Mouse (Mus musculus) hindbrain, embryonic 11.5 days (tissue): ENCODE measurements at regions not wholly inside any gene's neighbourhood (a gene's known extent, or its start where the extent isn't known, plus 50 kb on each side); places are given as distances from the start of the nearest gene placed in this dataset.

Experiments used
- ATAC-seq: fragments of 200-750 bp; cut with Nextera tagmentation; 2 replicates; pipeline ENCODE4 v1.8.0; 2017; ENCODE audit warnings: mild to moderate bottlenecking, moderate TSS enrichment, moderate library complexity; ENCODE audit not compliant: low FRiP score
- DNase-seq: peaks from one replicate; pipeline ENCODE4 v3.0.0-alpha.2; 2015; ENCODE audit warnings: low spot score
- H3K27ac ChIP-seq: fragments of 300-500 bp; sonication (generic); 2 replicates; pipeline ENCODE4 v1.5.1; 2014; ENCODE audit warnings: mild to moderate bottlenecking, low read depth, low read length
- H3K27me3 ChIP-seq: fragments of 300-500 bp; sonication (generic); 2 replicates; pipeline ENCODE4 v1.6.1; 2014; ENCODE audit warnings: mild to moderate bottlenecking, low read length, moderate library complexity, mixed read lengths; ENCODE audit not compliant: control insufficient read depth, insufficient read depth
- H3K36me3 ChIP-seq: fragments of 300-500 bp; sonication (generic); 2 replicates; pipeline ENCODE4 v1.6.1; 2014; ENCODE audit warnings: mild to moderate bottlenecking, low read length, moderate library complexity, mixed read lengths; ENCODE audit not compliant: control insufficient read depth, insufficient read depth
- H3K4me1 ChIP-seq: fragments of 300-500 bp; sonication (generic); replicated peaks from 2 replicates; pipeline ENCODE4 v1.6.1; 2014; ENCODE audit warnings: low read length, mixed read lengths; ENCODE audit not compliant: control insufficient read depth, insufficient read depth
- H3K4me2 ChIP-seq: fragments of 300-500 bp; sonication (generic); replicated peaks from 2 replicates; pipeline ENCODE4 v1.6.1; 2014; ENCODE audit warnings: mild to moderate bottlenecking, low read depth, low read length
- H3K4me3 ChIP-seq: fragments of 300-500 bp; sonication (generic); 2 replicates; pipeline ENCODE4 v1.5.1; 2014; ENCODE audit warnings: low read depth, low read length
- H3K9ac ChIP-seq: fragments of 300-500 bp; sonication (generic); 2 replicates; pipeline ENCODE4 v1.6.1; 2014; ENCODE audit warnings: low read depth, low read length
- H3K9me3 ChIP-seq: fragments of 300-500 bp; sonication (generic); 2 replicates; pipeline ENCODE4 v1.6.1; 2016; ENCODE audit warnings: low read length; ENCODE audit not compliant: control insufficient read depth
- WGBS: fragments of 180-500 bp; shearing (Covaris S2); extraction: QIAGEN DNeasy Blood & Tissue Kit; methylation state at CpG from one replicate; pipeline ENCODE4 v1.1.7; 2014; 5-methylcytosine and 5-hydroxymethylcytosine counted together

DNA sequence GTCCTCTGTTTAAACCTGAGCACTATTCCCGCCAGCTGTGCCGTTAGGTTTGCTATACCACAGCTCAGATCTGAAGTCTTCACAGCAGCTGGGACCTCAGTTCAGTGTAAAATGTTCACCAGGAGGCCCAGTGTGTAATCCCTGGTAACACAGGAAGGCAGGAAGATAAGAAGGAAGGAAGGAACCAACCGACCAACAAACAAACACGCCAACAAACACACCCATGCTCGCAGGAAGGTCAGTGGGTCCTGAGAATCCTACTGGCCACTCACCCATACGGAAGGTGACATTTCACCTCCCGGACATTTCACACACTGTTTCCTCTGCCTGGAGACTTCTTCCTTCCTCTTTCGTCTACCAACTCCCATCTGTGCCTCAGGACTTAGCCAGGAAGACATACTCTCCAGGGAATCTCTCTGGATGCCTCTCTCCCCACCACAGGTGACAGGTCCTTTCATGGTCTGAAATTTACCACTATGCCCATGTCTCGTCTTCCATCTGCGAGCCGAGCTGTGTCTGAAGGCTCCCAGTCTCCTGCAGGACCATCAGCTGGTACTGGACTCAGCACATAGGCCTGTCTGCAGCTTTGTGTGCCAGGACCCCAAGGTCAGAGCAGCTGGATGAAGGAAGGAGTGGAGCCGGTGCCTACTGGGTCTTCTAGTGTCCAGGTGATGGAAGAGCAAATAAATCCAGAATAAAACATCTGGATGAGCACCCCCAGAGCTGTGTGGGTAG lies 61.1 kb upstream of the Xpa start:
- Histone ChIP-seq H3K9ac (no peak overlapping the region), H3K9me3 (no peaks in the 10 kb centered on the region), H3K4me3 (no peak overlapping the region), H3K4me1 (no peaks in the 10 kb centered on the region), H3K27ac (no peak overlapping the region), H3K36me3 (no peaks in the 10 kb centered on the region), H3K27me3 (no peaks in the 10 kb centered on the region), H3K4me2 (no peak overlapping the region)
- 79% methylated on average over 12 of the region's 12 CpGs for WGBS
- ATAC-seq (no peak), DNase-seq (no peak)

DNA sequence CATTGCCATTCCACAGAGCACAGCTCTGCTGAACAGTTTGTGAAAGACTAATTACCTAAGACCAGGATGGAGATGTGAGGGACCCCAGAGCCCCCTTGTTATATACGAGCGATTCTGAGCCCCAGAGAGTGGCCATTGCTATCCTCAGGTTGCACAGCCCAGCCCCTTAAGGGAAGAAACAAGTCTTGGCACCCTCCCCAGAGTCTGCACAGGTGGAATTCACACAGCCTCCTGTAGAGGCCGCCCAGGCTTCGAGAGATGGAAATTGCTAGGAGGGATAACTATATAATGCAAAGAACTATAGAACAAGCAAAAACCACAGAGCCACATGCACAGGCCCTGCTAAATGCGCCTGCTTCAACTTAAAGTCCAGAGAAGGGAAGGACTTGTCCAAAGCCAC lies 62.7 kb upstream of the Xpa start:
- DNase-seq (no peak), ATAC-seq (no peak)
- 73% methylated on average over 5 of the region's 5 CpGs for WGBS
- no peak overlapping the region for H3K4me2 ChIP-seq
- H3K4me1 ChIP-seq, result no peaks in the 10 kb centered on the region
- no peaks in the 10 kb centered on the region for H3K9me3 ChIP-seq
- no peak overlapping the region for H3K9ac ChIP-seq
- no peak overlapping the region for H3K27ac ChIP-seq
- H3K36me3 ChIP-seq, result no peaks in the 10 kb centered on the region
- H3K4me3 ChIP-seq, result no peak overlapping the region
- no peaks in the 10 kb centered on the region for H3K27me3 ChIP-seq

DNA sequence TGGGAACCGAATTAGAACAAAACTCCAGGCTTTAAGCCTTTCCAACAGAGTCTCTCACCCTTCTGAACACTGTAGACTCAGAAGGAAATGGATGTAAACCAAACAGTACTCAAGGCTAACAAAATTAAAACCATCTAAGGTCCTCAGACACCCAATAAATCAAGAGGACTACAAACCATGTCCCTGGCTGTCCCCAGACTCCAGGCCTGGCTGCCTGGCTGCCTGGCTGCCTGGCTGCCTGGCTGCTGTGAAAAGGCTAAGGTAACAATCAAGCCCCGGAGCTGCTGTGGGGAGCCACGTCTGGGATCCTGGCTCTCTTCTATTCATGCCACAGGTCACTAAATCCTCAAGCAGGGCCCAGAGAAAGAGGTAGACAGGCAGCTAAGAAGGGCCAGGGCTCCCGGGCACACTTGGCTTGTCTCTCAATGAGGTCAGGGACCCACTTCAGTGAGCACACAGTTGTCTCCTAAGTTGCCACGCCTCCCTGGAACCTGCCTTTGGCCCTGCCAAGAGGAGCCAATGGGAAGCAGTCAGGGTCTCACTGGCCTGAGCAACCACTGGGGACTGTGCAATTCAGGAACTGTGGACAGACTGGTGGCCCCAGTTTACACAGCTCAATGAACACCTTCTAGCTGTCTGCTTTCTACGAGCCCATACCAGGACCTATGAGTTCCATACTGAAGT lies 72.6 kb upstream of the Xpa start:
- H3K27me3 ChIP-seq, result no peaks in the 10 kb centered on the region; the same call in 1 of the 2 replicates
- peaks cover 2% of the 10 kb centered on the region; the same call in 1 of the 2 replicates for H3K4me1 ChIP-seq
- no peak for ATAC-seq

DNA sequence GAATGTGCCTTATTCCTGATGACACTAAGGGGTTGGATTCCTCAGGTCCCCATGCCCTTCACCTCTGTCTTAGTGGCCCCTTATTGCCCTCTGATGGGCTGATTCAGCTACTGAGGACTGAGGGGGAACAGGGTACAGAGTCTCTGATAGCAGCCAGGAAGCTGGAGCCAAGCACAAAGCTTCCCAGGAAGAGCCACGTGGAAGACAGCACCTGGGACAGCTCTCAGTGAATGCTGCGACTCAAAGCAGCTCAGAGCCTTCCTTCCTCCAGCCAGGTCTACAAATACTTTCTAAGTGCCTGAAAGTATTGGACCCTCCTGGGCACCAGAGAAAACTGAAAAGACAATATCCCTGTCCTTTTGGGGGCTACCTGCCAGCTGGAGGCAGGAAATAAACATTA lies 72.3 kb upstream of the Foxe1 start:
- Histone ChIP-seq H3K27me3 (no peaks in the 10 kb centered on the region; the same call in 1 of the 2 replicates), H3K4me1 (peaks cover 2% of the 10 kb centered on the region; the same call in 1 of the 2 replicates), H3K27ac (no peak overlapping the region), H3K36me3 (no peaks in the 10 kb centered on the region), H3K4me2 (no peak overlapping the region), H3K9me3 (no peaks in the 10 kb centered on the region), H3K4me3 (no peak overlapping the region), H3K9ac (no peak overlapping the region)
- no peak for ATAC-seq
- no peak for DNase-seq
- WGBS, result 0% methylated on average over 2 of the region's 2 CpGs

More for the DNA sequence above, 72.6 kb upstream of the Xpa start:
- Histone ChIP-seq H3K36me3 (no peaks in the 10 kb centered on the region), H3K9ac (no peak overlapping the region), H3K4me2 (no peak overlapping the region), H3K9me3 (no peaks in the 10 kb centered on the region), H3K27ac (no peak overlapping the region), H3K4me3 (no peak overlapping the region)
- no peak for DNase-seq
- 63% methylated on average over 6 of the region's 6 CpGs for WGBS

DNA sequence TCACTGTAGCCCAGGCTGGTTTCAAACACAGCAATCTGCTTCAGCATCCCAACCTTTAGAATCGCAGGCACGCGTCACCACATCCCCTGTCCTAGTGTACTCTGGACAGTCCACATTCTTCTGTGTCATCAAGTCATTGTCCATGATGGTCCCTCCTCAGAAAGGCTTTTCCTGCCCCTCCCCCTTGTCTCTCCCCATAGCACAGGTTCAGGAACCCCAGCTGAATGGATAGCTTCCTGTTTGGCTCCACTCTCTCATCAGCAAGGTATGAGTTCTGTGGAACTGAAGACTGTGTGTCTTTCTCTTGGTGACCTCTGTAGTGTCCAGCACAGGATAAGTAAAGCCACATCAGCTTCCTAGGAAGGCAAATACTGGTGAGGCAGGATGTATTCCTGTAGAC lies 67.6 kb upstream of the Foxe1 start:
- WGBS, result 87% methylated on average over 3 of the region's 3 CpGs
- Histone ChIP-seq H3K27me3 (no peaks in the 10 kb centered on the region; the same call in 1 of the 2 replicates), H3K9ac (no peak overlapping the region), H3K9me3 (no peaks in the 10 kb centered on the region), H3K4me1 (peaks cover 4% of the 10 kb centered on the region; the same call in 1 of the 2 replicates), H3K27ac (no peak overlapping the region), H3K4me3 (no peak overlapping the region), H3K36me3 (no peaks in the 10 kb centered on the region), H3K4me2 (no peak overlapping the region)
- DNase-seq (no peak), ATAC-seq (no peak)

- WGBS, result 17% methylated on average over 19 of the region's 19 CpGs
- Histone ChIP-seq H3K4me2 (no peak overlapping the region), H3K4me1 (0 out of 2 replicates have a peak, but pooled peaks cover 2% of the 10 kb centered on the region), H3K9me3 (no peaks in the 10 kb centered on the region), H3K9ac (no peak overlapping the region; the same call in 1 of the 2 replicates), H3K27ac (no peak overlapping the region), H3K36me3 (no peaks in the 10 kb centered on the region), H3K27me3 (no peaks in the 10 kb centered on the region), H3K4me3 (no peak overlapping the region)
- DNase-seq (peak; percentile 51), ATAC-seq (no peak)
Measured at GRCm38 (mm10) chr4:46276851-46277581, 66.4 kb upstream of the Foxe1 start.

GRCm38 (mm10) chr4:46286955-46287354 lies 56.5 kb upstream of the Foxe1 start:
- Histone ChIP-seq H3K9ac (no peak overlapping the region), H3K27ac (no peak overlapping the region), H3K27me3 (no peaks in the 10 kb centered on the region), H3K4me3 (no peak overlapping the region), H3K9me3 (no peaks in the 10 kb centered on the region), H3K4me1 (no peaks in the 10 kb centered on the region), H3K4me2 (no peak overlapping the region), H3K36me3 (no peaks in the 10 kb centered on the region)
- DNase-seq (no peak), ATAC-seq (no peak)
- WGBS, result 87% methylated on average over 9 of the region's 9 CpGs

GRCm38 (mm10) chr4:46291620-46292254 lies 51.7 kb upstream of the Foxe1 start:
- WGBS, result 58% methylated on average over 10 of the region's 10 CpGs
- no peaks in the 10 kb centered on the region for H3K36me3 ChIP-seq
- H3K27me3 ChIP-seq, result no peaks in the 10 kb centered on the region
- H3K4me3 ChIP-seq, result no peak overlapping the region
- H3K4me2 ChIP-seq, result no peak overlapping the region
- no peaks in the 10 kb centered on the region for H3K9me3 ChIP-seq
- no peak overlapping the region for H3K9ac ChIP-seq
- ATAC-seq (no peak), DNase-seq (no peak)
- H3K4me1 ChIP-seq, result no peaks in the 10 kb centered on the region
- H3K27ac ChIP-seq, result no peak overlapping the region
